Mouse (Mus musculus): Measurements from ENCODE around the gene Cnnm3. TPM values are rescaled to one million over a fixed set of nuclear protein-coding genes. Genes with fewer than 3 reads are reported as not detected.

Cnnm3 gene
- polyA plus RNA-seq, 1 experiment: 13.0 TPM

DNA sequence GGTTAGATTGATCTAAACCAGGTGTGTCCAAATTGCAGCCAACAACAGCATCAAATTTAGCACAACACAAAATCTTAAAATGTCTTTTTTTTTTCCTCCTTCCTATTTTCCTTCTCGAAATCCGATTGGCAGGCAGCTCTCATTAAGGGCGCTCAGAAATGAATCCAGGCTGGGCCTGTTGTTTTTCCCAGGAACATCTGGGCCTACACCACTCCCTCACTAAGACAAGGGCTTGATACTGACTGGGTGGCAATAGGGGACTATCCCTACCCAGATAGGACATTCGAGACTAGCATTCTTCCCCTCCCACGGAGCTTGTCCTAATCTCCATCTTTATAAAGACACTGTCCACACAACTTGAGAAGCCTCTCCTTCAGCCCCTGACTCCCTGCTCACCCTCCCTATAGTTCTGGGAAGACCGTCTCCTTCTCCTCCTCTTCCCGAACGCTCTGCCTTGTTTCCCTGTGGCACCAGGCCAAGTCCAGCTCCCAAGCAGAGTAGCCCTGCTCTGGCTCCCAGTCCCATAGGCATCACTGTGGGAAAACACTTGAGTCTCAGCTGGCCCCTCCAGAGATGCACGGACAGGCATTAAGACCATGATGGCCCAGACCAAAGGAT is 36.4 kb downstream of the Cnnm3 start:
- Histone ChIP-seq H3K4me3 (ENCODE audit: low read depth, low read length) (no peak overlapping the region), H3K4me1 (ENCODE audit: control insufficient read depth, insufficient read depth, insufficient read length, low read length) (peaks cover 3% of the 10 kb centered on the region; the same call in 1 of the 2 replicates), H3K27me3 (ENCODE audit: control insufficient read depth, insufficient read depth, low read length) (no peaks in the 10 kb centered on the region), H3K27ac (ENCODE audit: insufficient read depth, low read depth, low read length) (peak overlapping the region; percentile 25; the same call in 1 of the 2 replicates), H3K36me3 (ENCODE audit: control insufficient read depth, insufficient read depth, low read length) (peaks cover 10% of the 10 kb centered on the region; the same call in 1 of the 2 replicates)
- WGBS: 49% methylated on average over 9 of the region's 9 CpGs
- TF ChIP-seq POLR2A (IDR thresholded peaks at IDR 0.05; ENCODE audit: low read depth, low read length) (no peak), CTCF (IDR thresholded peaks at IDR 0.05; ENCODE audit: extremely low read depth, insufficient read length, insufficient replicate concordance, low read depth, low read length) (no peak)

DNA sequence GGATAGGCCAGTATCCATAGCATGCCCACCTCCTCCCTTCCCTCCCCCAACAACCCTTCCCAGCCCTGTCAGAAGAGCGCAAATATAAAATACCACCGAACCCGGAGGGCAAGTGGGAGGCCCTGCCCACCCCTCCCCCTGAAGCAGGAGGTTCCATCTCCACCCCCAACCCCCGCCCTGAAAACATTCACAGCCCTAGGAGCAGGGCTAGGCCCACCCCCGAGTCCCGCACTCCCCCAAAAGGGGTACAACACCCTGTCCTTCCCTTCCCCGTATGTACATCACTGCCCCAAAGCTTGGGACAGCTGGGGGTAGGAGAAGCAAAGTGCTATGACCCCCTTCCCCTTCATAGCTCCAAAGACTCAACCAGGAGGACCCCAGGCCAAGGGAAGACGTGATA is 37.1 kb downstream of the Cnnm3 start:
- peaks cover 10% of the 10 kb centered on the region; the same call in 1 of the 2 replicates for H3K36me3 ChIP-seq (ENCODE audit: control insufficient read depth, insufficient read depth, low read length)
- H3K4me3 ChIP-seq (ENCODE audit: low read depth, low read length): no peak overlapping the region
- TF ChIP-seq POLR2A (IDR thresholded peaks at IDR 0.05; ENCODE audit: low read depth, low read length) (no peak), CTCF (IDR thresholded peaks at IDR 0.05; ENCODE audit: extremely low read depth, insufficient read length, insufficient replicate concordance, low read depth, low read length) (no peak)
- WGBS: 69% methylated on average over 8 of the region's 8 CpGs
- no peaks in the 10 kb centered on the region for H3K27me3 ChIP-seq (ENCODE audit: control insufficient read depth, insufficient read depth, low read length)
- no peak overlapping the region for H3K27ac ChIP-seq (ENCODE audit: insufficient read depth, low read depth, low read length)
- peaks cover 3% of the 10 kb centered on the region; the same call in 1 of the 2 replicates for H3K4me1 ChIP-seq (ENCODE audit: control insufficient read depth, insufficient read depth, insufficient read length, low read length)

DNA sequence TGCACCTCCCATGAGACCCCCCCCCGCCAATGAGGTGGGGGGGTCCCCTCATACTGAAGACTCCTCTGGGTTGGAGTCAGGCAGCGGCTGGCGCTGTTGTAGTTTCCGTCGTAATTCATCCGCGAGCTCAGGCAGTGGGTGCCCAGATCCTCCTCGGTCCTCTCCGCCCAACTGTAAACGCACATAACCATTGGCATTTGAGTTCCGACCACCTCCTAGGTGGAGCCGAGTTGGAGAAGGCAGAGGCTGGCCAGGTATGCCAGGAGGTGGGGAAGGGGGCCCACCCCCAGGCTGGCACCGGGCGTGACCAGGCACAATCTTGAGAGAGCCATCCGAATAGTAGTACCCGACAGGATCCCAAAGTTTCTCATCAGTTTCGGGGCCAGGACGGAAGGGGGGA is 37.8 kb downstream of the Cnnm3 start:
- TF ChIP-seq CTCF (IDR thresholded peaks at IDR 0.05; ENCODE audit: extremely low read depth, insufficient read length, insufficient replicate concordance, low read depth, low read length) (no peak), POLR2A (IDR thresholded peaks at IDR 0.05; ENCODE audit: low read depth, low read length) (no peak)
- peaks cover 3% of the 10 kb centered on the region; the same call in 1 of the 2 replicates for H3K4me1 ChIP-seq (ENCODE audit: control insufficient read depth, insufficient read depth, insufficient read length, low read length)
- H3K27ac ChIP-seq (ENCODE audit: insufficient read depth, low read depth, low read length): no peak overlapping the region
- peaks cover 10% of the 10 kb centered on the region; the same call in 1 of the 2 replicates for H3K36me3 ChIP-seq (ENCODE audit: control insufficient read depth, insufficient read depth, low read length)
- no peaks in the 10 kb centered on the region for H3K27me3 ChIP-seq (ENCODE audit: control insufficient read depth, insufficient read depth, low read length)
- 86% methylated on average over 18 of the region's 18 CpGs for WGBS
- H3K4me3 ChIP-seq (ENCODE audit: low read depth, low read length): no peak overlapping the region

DNA sequence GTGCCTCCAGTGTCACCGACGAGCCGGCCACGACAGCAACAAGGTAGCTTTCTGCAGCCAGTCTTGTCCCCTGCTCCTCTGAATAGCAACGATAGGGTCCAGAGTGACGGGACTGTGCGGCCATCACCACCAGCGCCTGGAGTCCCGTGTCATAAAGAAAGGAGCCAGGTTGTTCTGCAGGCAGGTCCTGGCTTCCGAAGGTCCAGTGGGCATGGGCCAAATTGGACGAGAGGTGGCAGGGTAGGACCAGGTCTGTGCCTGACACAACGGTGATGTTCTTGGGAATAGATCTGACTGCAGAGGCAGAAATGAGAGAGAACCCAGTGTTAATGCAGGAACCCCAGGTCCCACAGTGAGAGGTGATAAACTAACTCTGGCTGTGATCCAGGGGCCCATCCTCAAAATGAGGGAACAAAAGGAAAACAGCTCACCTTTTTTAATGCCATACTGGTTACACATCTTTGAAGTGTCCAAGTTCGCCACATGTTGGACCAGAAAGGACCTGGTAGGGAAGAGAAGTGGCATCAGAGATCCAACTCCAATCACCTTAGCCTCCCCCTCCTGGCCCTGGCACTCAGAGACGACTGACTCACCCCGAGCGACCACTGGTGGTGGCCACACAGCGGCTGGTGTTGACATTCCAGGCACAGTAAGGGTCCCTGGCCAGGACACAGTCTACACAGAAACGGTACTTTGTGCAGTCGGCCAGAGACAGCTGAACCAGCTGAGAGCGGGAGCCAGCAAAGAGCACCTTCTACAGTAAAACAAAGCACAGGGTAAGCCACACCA is 38.6 kb downstream of the Cnnm3 start:
- H3K4me1 ChIP-seq (ENCODE audit: control insufficient read depth, insufficient read depth, insufficient read length, low read length): peaks cover 3% of the 10 kb centered on the region; the same call in 1 of the 2 replicates
- no peaks in the 10 kb centered on the region for H3K27me3 ChIP-seq (ENCODE audit: control insufficient read depth, insufficient read depth, low read length)
- no peak overlapping the region for H3K27ac ChIP-seq (ENCODE audit: insufficient read depth, low read depth, low read length)
- WGBS: 84% methylated on average over 20 of the region's 20 CpGs
- H3K36me3 ChIP-seq (ENCODE audit: control insufficient read depth, insufficient read depth, low read length): peaks cover 10% of the 10 kb centered on the region; the same call in 1 of the 2 replicates
- H3K4me3 ChIP-seq (ENCODE audit: low read depth, low read length): no peak overlapping the region
- TF ChIP-seq POLR2A (IDR thresholded peaks at IDR 0.05; ENCODE audit: low read depth, low read length): no peak
- no peak for TF ChIP-seq CTCF (IDR thresholded peaks at IDR 0.05; ENCODE audit: extremely low read depth, insufficient read length, insufficient replicate concordance, low read depth, low read length)

DNA sequence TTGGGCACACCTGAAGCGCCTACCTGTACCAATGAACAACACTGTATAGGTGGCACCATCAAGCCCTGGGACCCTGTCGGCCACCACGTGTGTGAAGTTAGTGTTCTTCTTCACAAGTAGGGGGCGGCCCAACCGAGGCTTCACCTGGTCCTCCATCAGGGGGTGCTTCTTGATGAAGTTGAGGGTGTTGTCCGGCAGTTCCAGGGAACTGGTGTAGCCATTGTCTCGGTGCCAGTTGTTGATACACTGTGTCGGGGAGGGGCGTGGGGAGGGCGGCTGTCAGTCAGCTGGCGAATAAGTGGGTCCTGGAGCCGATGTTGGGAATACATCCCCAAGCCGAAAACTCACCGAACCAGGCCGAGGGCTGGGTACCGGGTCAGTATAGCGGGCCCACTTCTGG is 40.2 kb downstream of the Cnnm3 start:
- H3K4me1 ChIP-seq (ENCODE audit: control insufficient read depth, insufficient read depth, insufficient read length, low read length): peaks cover 8% of the 10 kb centered on the region
- TF ChIP-seq CTCF (IDR thresholded peaks at IDR 0.05; ENCODE audit: extremely low read depth, insufficient read length, insufficient replicate concordance, low read depth, low read length): no peak
- no peak for TF ChIP-seq POLR2A (IDR thresholded peaks at IDR 0.05; ENCODE audit: low read depth, low read length)
- peaks cover 10% of the 10 kb centered on the region; the same call in 1 of the 2 replicates for H3K36me3 ChIP-seq (ENCODE audit: control insufficient read depth, insufficient read depth, low read length)
- 84% methylated on average over 17 of the region's 17 CpGs for WGBS
- no peak overlapping the region for H3K27ac ChIP-seq (ENCODE audit: insufficient read depth, low read depth, low read length)
- H3K4me3 ChIP-seq (ENCODE audit: low read depth, low read length): no peak overlapping the region
- peaks cover 5% of the 10 kb centered on the region for H3K27me3 ChIP-seq (ENCODE audit: control insufficient read depth, insufficient read depth, low read length)

DNA sequence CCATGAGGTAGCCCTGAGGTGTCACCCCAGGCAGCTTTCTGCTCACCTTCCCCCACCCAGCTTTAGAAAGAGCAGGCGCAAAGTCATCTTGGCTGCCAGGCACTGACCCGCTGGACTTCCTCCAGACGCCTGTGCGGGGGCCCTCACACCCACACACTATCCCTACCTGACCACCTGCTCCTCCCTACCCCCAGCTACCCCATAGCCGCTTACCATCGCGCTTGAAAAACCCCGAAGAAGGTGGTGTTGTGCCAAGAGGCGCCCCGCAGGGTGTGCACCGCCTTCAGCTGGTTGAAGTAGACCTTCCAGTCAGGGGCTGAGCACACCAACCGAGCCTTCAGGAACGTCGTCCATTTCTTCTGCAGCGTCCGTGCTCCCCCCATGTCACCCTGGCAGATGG is 40.8 kb downstream of the Cnnm3 start:
- H3K36me3 ChIP-seq (ENCODE audit: control insufficient read depth, insufficient read depth, low read length): peaks cover 10% of the 10 kb centered on the region; the same call in 1 of the 2 replicates
- H3K27ac ChIP-seq (ENCODE audit: insufficient read depth, low read depth, low read length): no peak overlapping the region
- no peak overlapping the region for H3K4me3 ChIP-seq (ENCODE audit: low read depth, low read length)
- TF ChIP-seq POLR2A (IDR thresholded peaks at IDR 0.05; ENCODE audit: low read depth, low read length) (no peak), CTCF (IDR thresholded peaks at IDR 0.05; ENCODE audit: extremely low read depth, insufficient read length, insufficient replicate concordance, low read depth, low read length) (no peak)
- H3K4me1 ChIP-seq (ENCODE audit: control insufficient read depth, insufficient read depth, insufficient read length, low read length): peaks cover 6% of the 10 kb centered on the region
- peaks cover 5% of the 10 kb centered on the region for H3K27me3 ChIP-seq (ENCODE audit: control insufficient read depth, insufficient read depth, low read length)
- 83% methylated on average over 16 of the region's 16 CpGs for WGBS

Data from small intestine, adult 2 months (tissue).